Mouse (Mus musculus): ENCODE results near the gene 4930562C15Rik.
"Not testable (repeated sequence)": the region's sequence is repeated elsewhere in the genome, so short reads cannot be mapped to it uniquely, and the experiment has no call there.

Gene 4930562C15Rik

DNA sequence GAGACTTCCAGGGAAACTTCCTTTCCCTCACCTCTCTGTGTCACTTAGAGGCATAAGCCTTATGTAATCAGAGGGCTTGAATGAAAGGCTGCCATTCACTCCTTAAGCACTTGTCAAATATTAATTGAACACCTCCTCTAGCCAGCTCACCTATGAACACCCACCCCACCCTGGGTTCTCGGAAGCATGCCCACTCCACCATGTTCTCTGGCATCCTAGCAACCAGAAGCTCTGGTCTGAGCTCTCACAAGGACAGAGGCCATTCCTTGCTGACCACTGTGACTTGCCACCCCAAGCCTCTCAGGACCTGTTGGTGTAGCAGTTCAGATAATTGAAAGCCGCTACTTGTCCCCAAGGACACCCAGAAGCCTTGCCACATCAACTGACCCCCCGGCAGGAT lies at the start of gene 4930562C15Rik:
TSS of gene 4930562C15Rik (plus strand) at position 226 of the 400 bp plus-strand sequence.
- no peak for DNase-seq (ENCODE audit: low read depth, low spot score)

DNA sequence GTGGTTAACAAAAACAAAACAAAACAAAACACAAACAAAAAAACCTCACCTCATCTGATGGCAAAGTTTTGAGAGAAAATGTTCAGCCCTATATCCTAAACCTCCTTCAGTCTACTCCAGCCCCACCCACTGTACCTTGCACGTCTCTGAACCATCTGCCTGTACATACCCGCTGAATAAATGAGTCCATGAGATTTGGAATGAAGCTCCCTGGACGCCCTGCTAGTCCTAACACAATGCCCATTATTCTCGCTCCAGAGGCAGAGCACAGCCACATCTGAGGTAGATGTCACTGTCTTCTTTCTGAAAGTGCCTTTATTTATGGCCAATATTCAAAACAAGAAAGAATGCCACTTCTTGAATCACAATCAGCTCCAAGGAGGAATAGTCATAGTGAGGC lies 49.5 kb upstream of the 4930562C15Rik start:
- DNase-seq (ENCODE audit: low read depth, low spot score) = no peak

DNA sequence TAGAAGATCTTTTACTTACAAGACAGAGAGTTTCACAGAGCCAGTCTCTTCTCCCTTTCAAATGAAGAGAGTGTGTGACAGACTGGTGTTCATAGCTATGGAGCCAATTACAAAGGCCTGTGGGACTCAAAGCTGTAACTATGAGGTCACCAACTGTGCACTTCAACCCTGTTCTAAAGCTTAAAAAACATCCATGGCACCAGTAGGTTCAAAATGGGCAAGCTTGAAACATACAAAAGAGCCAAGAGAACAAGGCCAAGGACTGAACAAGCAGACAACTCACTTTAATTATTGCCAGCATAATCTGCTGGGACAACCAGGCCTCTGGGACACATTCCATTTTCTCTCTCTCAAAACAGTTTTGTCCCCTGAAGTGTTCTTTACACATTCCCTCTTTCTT lies 47.0 kb upstream of the 4930562C15Rik start:
- DNase-seq (ENCODE audit: low read depth, low spot score) = no peak

DNA sequence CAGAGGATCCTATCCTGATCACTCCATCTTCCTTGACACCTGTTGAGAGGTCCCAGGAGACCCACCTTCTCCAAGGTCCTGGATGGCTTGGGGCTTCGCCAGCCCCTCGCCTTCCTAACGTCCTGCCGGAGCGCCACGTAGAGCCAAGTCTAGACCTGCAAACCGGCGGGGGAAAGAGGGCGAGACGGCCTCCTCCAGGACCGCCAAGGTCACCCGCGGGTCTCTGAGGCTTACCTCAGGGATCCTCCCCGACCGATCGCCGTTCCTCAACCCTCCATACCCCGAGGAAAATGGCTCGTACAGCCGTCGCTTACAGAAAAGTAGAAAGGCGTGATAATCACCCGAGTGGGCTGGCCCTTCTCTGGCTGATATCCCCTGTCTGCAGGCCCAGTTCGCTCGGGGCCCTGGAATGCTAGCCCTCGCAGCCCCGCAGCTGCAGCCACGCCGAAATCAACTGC lies 45.9 kb upstream of the 4930562C15Rik start:
- no peak for DNase-seq (ENCODE audit: low read depth, low spot score)

DNA sequence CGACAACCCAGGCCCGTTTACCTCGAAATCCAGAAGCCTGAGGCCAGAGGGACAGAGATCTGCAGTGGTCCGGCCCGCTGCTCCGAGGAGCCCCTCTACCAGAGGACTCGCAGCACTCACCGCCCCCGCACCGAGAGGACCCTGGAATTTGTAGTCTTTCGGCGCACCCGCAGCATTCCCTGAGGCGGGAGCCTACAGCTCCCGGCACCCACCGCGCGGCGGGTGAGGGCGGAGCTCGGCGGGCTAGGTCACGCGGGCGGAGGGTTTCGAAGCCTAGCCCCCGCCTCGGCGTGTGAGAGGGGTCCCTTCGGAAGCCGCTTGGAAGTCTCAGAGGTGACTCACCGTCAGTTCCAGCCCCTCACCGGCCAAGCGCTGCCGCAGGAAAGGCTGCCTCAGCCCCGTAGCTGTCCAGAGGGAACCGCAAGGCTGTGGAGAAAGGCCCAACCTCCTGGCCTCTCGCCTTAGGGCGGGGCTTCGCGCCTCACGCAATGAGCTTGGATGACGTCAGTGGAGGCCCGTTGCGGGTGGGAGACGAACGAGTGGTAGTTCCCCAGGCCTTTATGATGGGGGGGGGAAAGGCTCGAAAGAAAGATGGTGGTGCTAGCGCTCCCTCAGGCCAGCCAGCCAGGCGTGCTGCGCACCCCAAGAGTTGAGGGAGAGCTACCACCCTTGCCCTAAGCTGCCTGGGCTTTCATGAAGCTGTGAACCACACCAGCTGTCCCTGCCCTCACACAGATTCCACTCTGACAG lies 45.2 kb upstream of the 4930562C15Rik start, which contains the start of gene Cdip1:
TSS of gene Cdip1 (minus strand) at position 483 of the 750 bp plus-strand sequence.
- DNase-seq (ENCODE audit: low read depth, low spot score) = peak; percentile 97

DNA sequence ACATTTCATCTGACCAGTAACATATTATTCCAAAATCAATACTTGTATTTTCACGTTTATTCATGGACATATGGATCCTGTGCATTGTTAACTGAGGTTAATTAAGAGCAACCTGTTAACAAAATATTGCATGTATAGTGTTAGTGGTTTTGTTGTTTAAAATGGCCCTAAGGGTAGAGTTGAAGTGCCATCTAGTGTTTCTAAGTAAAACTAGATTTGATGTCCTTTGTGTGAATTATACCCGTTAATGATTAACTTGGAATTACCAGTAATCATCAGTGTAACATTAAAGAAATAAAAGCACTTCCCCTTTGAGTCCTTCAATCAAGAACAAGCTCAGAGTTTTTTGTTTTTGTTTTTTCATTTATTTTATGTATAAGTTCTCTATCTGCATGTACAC lies 43.9 kb upstream of the 4930562C15Rik start:
- DNase-seq (ENCODE audit: low read depth, low spot score) = peak; percentile 60

DNA sequence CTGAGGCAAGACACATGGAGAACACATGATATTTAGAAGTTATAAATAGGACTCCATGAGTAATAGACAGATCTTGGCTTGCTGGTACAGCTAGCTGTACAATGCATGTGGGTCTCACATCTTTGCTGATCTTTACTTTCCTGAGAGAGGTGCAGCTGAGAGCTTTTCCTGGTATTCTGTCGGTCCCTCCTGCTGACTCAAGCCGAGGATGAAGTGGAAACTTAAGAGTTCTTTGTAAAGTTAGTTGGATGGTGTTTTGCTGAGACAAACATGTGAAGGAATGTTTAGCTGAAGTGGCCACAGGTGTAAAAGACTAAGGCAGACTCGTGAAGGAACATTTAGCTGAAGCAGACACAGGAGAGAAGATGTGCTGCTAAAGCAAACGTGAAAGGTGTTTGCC lies 38.6 kb upstream of the 4930562C15Rik start:
- DNase-seq (ENCODE audit: low read depth, low spot score) = no peak

DNA sequence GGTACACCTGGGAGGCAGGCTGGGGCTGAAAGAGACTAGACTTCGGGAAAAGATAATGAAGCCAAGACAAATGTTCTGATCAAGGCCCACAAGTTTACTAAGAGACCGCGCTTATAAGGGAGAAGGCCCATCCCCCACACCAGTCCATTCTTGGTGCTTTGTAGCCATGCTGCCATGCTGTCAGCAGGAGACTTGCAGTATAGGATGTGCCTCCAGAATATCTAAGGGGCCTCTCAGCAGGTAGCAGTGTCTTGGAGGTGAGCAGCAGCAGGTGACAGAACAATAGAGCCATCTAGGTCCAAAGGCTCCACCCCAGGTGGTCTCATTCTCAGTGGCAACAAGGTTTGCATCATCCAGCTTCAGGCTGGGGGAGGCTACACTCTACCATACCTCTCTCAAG lies 16.9 kb upstream of the 4930562C15Rik start:
- DNase-seq (ENCODE audit: low read depth, low spot score) = no peak

DNA sequence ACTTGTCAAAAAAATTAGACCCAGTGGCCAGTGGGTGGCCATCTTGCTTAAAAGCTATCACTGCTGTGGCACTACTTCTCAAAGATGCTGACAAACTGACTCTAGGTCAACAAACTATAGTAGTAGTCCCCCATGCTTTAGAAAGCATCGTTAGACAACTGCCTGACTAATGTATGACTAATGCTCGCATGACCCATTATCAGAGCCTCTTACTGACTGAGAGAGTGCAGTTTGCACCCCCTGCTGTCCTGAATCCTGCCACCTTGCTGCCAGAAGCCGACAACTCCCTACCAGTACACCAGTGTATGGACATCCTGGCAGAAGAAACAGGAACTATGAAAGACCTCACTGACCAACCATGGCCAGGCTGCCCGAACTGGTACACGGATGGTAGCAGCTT lies 10.8 kb upstream of the 4930562C15Rik start:
- DNase-seq (ENCODE audit: low read depth, low spot score) = not testable (repeated sequence)

DNA sequence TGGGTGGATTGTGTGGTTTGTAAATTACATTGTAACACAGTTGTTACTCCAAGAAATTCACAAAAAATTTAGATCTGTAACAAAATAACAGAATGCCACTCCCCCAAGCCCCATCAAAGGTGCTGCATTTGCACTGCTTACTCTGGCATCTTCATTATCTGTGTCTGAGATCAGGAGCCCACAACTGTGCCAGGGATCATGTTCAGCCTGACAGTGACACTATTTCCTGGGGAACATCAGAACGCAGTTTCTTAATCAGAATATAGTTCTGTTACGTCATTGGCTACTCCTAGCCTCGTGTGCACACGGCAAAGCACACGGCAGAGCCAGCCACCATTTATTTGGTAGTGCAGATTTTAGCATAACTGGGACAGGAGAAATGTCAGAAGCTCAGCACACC lies 7.6 kb upstream of the 4930562C15Rik start:
- no peak for DNase-seq (ENCODE audit: low read depth, low spot score)

DNA sequence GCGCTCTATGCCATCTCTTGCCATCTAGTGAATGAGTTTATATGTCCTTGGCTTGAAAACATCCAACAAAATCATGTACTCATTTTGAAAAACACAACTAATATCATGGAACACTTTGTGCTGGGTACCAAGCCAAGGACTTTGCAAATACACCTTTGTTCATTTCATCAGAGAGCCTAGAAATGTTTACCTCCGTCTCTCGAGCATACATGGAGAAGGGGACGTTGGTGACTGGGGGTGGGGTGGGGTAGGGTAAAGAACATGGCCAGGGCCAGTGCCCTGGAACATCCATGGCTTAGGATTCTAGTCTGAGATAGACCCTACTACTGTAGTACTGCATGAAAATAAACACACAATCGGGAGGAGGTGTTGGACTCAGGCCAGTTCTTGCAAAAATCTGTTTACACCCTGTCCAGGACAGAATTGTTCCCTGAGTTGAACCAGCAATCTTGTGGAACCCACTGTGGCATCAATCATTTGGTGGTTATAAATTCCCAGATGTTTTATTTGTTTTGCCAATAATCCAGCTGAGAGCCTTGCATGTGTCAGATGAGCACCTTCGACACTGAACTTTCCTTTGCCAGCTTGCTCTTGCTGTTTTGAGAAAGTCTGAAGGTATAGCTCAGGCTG lies 5.8 kb upstream of the 4930562C15Rik start:
- DNase-seq (ENCODE audit: low read depth, low spot score) = no peak

DNA sequence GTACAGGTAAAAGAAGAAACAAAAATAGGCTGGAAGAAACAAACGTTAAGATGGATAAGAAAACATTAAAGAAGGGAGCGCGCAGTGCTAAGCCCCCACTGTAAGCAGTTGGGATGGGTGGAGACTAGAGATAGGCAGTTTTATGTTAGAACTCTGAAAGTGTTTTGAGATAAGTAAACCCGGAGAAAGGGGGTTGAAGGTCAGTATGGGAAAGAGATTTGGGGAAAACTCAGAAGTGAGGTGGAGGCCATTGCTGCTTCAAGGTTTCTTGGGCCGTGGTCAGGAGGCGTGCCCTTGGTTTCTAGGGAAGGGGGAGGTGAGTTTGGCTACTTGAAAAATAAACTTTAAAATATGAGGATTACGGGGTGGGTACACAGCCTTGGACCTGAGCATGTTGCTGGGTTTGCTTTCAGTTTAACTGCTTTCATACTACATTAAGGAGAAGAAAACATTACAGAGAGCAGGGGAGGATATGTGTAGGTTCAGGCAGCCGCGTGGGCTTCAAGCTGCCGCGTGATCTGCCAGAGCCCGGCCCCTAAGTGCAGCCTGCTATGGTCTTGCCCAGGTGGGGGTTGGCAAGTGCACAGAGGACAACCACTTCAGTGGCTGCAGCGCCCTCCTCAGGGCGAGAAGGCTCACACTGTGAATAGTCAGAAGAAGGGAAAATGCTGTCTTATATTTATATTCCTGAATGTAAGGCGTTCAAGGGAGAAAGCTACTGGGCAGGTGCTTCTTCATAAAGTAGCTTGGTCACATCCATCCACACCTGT lies 3.4 kb upstream of the 4930562C15Rik start:
- peak; percentile 22 for DNase-seq (ENCODE audit: low read depth, low spot score)

DNA sequence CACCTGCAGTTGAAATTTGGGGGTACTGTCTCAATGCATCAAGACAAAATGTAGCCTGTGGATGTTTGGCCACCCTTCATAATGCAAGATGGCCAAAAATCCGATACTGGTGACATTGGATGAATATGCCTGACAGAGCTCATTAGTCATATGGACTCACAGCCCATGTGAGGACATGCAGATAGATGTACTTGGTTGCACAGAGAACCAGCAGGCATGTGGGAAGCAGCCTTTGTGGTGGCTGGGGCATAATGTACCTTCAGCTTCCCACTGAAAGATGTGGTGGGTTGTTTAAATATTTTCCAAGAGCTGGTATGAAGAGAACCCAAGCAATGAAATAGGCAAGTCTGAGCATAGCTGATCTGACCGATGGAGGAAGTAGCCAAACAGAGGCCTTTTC lies 1.4 kb upstream of the 4930562C15Rik start:
- no peak for DNase-seq (ENCODE audit: low read depth, low spot score)

DNA sequence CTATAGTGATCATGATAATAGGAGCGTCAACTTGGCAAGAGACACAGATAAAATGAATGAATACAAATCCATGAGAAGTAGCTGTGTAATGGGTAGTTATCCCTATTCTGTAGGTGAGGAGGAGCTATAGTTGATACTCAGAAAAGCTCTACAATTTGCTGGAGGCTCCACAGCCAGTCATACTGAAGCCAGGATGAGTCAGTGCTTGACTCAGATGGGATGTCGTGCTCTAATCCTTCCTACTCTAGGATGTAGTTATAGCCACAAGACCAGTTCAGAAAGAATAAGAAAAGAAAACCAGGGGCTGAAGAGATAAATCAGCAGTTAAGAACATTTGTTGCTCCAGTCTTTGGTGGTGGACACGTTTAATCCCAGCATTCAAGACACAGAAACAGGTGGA lies 2.4 kb downstream of the 4930562C15Rik start:
- DNase-seq (ENCODE audit: low read depth, low spot score) = no peak

DNA sequence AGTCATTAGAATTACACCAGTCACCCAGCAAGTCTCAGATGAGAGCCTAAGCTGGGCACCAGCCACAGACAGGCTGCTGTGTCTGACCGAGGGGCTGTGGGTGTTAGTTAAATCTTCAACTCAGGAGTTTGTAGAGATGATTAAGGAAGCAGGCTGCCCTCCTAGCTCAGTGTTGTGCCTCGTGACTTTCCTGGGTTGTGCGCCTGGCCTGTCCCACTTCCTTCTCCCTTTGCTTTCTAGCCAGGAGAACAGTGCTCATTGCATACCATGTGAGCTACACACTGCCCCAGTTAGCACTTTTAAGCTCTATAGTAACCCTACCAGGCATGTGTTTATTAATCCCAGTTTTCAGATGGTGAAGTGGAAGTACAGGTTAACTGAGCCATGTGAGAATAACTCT lies 4.3 kb downstream of the 4930562C15Rik start:
- DNase-seq (ENCODE audit: low read depth, low spot score) = no peak

DNA sequence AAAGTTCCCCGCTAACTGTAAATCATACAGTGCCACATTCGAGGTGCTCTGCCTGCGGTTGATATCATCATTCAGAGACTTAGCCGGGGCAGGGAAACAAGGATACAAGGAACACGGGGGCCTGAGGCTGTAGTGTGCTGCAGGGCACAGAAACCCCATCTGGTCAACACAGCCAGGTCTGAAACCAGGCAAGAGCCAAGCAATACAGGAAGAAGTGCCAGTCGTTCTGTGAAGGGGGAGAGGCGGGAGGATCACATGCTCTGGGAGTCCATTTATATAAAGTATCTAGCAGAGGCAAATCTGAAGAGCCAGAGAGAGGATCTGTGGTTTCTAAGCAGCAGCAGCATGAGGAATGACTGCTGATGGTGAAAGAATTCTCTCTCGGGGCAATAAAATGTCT lies 5.0 kb downstream of the 4930562C15Rik start:
- DNase-seq (ENCODE audit: low read depth, low spot score) = no peak

DNA sequence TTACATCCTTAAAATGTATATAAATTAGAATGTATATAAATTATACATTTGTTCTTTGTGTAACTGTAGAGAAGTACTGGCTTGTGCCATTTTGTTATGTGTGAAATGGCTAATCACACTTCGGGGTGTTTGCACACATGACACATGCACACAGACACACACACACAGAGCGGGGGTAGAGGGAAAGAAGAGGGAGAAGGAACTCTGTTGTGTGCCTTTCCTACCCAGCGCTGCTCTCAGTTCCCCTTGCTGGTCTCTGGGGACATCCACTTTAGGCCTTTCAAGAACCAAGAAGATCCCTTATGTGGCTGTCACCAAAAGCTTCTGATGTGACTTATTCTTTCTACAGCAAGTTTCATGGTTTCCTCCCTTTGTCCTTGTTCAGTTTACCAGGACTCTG lies 11.8 kb downstream of the 4930562C15Rik start:
- peak; percentile 81 for DNase-seq (ENCODE audit: low read depth, low spot score)

DNA sequence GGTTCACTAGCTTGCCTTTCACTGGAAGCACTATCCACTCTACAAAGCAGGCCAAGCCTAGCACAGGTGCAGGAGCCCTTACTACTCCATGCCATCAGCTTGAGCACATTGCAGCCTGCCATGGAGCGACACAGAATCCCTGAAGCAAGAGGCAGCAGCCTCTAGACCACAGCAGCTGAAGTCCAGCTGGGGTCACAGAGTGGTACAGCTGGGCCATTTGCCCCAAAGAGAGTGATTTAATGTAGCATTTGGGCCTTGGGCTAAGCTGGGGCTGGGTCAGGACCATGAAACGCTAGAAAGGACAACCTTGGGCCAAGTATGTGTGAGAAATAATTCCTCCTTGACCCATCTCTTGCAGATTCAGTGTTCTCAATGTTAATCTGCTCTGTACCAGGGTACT lies 12.9 kb downstream of the 4930562C15Rik start:
- DNase-seq (ENCODE audit: low read depth, low spot score) = no peak

DNA sequence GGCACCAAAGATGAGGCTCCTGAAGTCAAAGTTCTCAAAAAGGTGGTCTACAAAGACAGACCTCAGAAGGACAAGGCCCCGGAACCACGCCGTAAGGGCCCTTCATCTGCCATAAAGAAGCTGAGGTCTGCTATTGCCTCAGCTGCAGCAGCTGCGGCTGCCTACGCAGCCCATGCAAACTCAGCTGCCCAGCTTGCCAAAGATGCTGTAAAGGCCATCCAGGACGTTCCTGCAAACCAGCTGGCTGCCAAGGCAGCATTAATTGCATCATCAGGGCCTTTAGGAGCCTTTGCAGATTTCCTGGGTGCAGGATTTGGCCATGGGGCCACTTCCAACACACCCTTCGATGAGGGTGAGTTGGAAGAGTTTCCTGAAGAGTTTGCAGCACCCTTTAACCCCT lies 15.1 kb downstream of the 4930562C15Rik start:
- DNase-seq (ENCODE audit: low read depth, low spot score) = no peak

DNA sequence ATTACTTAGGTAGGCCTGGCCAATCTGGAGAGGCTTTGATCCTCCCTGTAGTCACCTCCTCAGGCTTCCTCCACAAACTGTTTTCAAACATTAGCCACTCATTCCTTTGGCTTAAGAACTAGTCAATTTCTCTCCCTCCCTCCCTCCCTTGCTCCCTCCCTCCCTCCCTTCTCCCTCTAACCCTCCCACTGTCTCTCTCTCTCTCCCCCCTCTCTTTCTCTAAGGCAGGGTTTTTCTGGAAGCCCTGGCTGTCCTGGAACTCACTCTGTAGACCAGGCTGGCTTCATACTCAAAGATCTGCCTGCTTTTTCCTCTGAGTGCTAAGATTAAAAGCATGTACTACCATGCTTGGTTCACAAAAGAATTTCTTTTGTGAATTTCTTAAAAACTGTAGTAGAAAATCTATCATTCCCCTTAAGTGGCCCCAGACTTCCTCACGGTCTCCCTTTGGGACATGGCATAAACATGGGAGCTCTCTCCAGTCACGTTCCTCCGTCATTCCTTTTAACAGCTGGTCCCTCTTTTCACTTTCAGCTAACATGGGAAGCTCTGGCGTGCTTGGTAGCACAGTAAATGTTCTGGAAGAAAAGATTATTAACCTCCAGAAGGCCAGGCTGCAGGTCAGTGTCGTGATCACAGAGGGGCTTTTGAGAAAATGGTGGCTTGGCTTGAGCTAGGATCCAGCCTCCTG lies 15.9 kb downstream of the 4930562C15Rik start:
- no peak for DNase-seq (ENCODE audit: low read depth, low spot score)

DNA sequence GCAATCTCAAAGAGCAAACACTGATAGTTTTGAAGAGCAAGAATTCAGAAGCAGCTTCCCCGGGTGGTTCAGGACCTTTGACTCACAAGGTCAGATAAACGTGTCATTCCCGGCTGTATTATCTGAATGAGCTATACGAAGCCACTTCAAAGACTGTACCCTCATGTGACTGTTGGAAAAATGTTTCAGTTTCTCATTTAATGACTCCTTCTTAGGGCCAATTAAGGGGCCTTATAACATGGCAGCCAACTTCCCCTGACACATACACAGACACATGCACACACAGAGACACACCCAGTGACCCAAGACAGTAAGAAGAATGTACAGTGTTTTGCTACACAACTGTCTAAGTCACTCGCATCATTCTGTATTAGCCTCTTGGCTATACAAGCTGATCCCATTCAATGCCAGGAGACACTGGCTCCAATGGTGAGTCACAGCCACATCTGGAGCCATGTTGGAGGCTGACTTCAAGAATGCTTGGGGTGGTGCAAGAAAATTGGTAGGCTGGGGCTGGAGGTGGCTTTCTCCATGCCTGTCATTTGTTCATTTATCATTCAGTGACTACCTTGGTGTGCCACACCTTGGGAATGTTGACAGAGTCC lies 19.9 kb downstream of the 4930562C15Rik start:
- no peak for DNase-seq (ENCODE audit: low read depth, low spot score)

Data from A20 (cell line).